Mouse (Mus musculus) bone marrow, adult 2 months (tissue): ENCODE results near the gene Cln5.

Experiments
- CTCF ChIP-seq: fragments of 200-500 bp; IDR thresholded peaks from 2 replicates; pipeline ENCODE4 v1.5.1; 2011; ENCODE audit warnings: low read length, control low read depth; ENCODE audit not compliant: control insufficient read depth, insufficient read depth
- POLR2A ChIP-seq: fragments of 200-500 bp; IDR thresholded peaks from 2 replicates; pipeline ENCODE4 v1.6.1; 2011; ENCODE audit warnings: low read depth, mild to moderate bottlenecking, control low read depth, low read length, borderline replicate concordance; ENCODE audit not compliant: control insufficient read depth

- TF ChIP-seq CTCF (no peak), POLR2A (no peak)
Measured at GRCm38 (mm10) chr14:103093670-103094069, 23.7 kb downstream of the Cln5 start.
